Comparison of ENCODE assay signal across 19 mouse cellular contexts in genomic region chr13:70081108-70081507, GRCm38 (mm10).
"Had no signal": no experiment of that assay in that cellular context is flagged by ENCODE, and none has a peak within 500 bp of the region (broad histone marks: within the 10 kb centered on the region; RNA-seq: fewer than 3 reads in every experiment).

No protein-coding gene starts in this region.

- H3K27me3 ChIP-seq: limb, embryonic 12.5 days; liver, embryonic 13.5 days; lung, embryonic 15.5 days; megakaryocyte, embryonic 14.5 days; midbrain, embryonic 12.5 days; stomach, embryonic 15.5 days had no signal

- H3K4me2 ChIP-seq: limb, embryonic 12.5 days; liver, embryonic 13.5 days; lung, embryonic 15.5 days; midbrain, embryonic 12.5 days; stomach, embryonic 15.5 days had no signal

- H3K4me3 ChIP-seq: limb, embryonic 12.5 days; liver, embryonic 13.5 days; lung, embryonic 15.5 days; megakaryocyte, embryonic 14.5 days; midbrain, embryonic 12.5 days; stomach, embryonic 15.5 days had no signal

- H3K9me3 ChIP-seq: limb, embryonic 12.5 days; liver, embryonic 13.5 days; lung, embryonic 15.5 days; midbrain, embryonic 12.5 days; stomach, embryonic 15.5 days had no signal

- ATAC-seq: liver, postnatal 0 days; midbrain, embryonic 16.5 days had no signal

- H3K27ac ChIP-seq: kidney, postnatal 0 days; limb, embryonic 12.5 days; liver, embryonic 13.5 days; lung, embryonic 15.5 days; macrophage; midbrain, embryonic 12.5 days; stomach, embryonic 15.5 days had no signal

- H3K9ac ChIP-seq: limb, embryonic 12.5 days; liver, embryonic 13.5 days; liver, postnatal 0 days; lung, embryonic 15.5 days; midbrain, embryonic 12.5 days; stomach, embryonic 15.5 days had no signal

- H3K36me3 ChIP-seq: limb, embryonic 12.5 days; liver, embryonic 13.5 days; lung, embryonic 15.5 days; midbrain, embryonic 12.5 days; stomach, embryonic 15.5 days had no signal

- DNase-seq: kidney, adult 9 months; kidney, postnatal 36 days; liver; liver, embryonic 13.5 days; liver, postnatal 0 days; lung, postnatal 14 days; retina, postnatal 1 day; right cerebral cortex, postnatal 4 days; spleen, adult 18-20 months; thymus, adult 2 months; thymus, postnatal 25 days had no signal

- H3K4me1 ChIP-seq: limb, embryonic 12.5 days; liver, embryonic 13.5 days; lung, embryonic 15.5 days; megakaryocyte, embryonic 14.5 days; midbrain, embryonic 12.5 days; stomach, embryonic 15.5 days had no signal
